Mouse (Mus musculus) hindlimb bud, embryonic 11.5 days (tissue): Measurements from ENCODE around the gene Nthl1.
"Not testable (repeated sequence)": the region's sequence is repeated elsewhere in the genome, so short reads cannot be mapped to it uniquely, and the experiment has no call there.

Source experiments
- DNase-seq: peaks from one replicate; pipeline ENCODE4 v3.0.0-alpha.2; 2012; ENCODE audit warnings: low read depth, low spot score; ENCODE audit errors: extremely low spot score

Gene Nthl1

GRCm38 (mm10) chr17:24649581-24650069, 17.1 kb downstream of the Nthl1 start:
- no peak for DNase-seq

- DNase-seq, result no peak
Measured at GRCm38 (mm10) chr17:24650070-24650616, 17.7 kb downstream of the Nthl1 start, which contains the start of gene Slc9a3r2. Gene Slc9a3r2, minus strand, starts transcription at chr17:24650327.

GRCm38 (mm10) chr17:24650766-24651165, 18.3 kb downstream of the Nthl1 start:
- no peak for DNase-seq

GRCm38 (mm10) chr17:24651835-24652234, 19.4 kb downstream of the Nthl1 start:
- no peak for DNase-seq

- DNase-seq, result no peak
Measured at GRCm38 (mm10) chr17:24653967-24654710, 21.7 kb downstream of the Nthl1 start.

GRCm38 (mm10) chr17:24654969-24655368, 22.5 kb downstream of the Nthl1 start:
- DNase-seq, result no peak

- no peak for DNase-seq
Measured at GRCm38 (mm10) chr17:24658017-24658758, 25.7 kb downstream of the Nthl1 start, which contains the start of gene Npw. Gene Npw, minus strand, starts transcription at chr17:24658457.

GRCm38 (mm10) chr17:24667011-24667410, 34.5 kb downstream of the Nthl1 start:
- not testable (repeated sequence) for DNase-seq

GRCm38 (mm10) chr17:24667416-24667815, 34.9 kb downstream of the Nthl1 start:
- DNase-seq, result no peak

- DNase-seq, result not testable (repeated sequence)
Measured at GRCm38 (mm10) chr17:24669214-24669544, 36.7 kb downstream of the Nthl1 start.

GRCm38 (mm10) chr17:24669545-24670245, 37.2 kb downstream of the Nthl1 start, which contains the start of gene Zfp598:
Gene Zfp598, plus strand, starts transcription at chr17:24669687.
- peak; percentile 56 for DNase-seq

- no peak for DNase-seq
Measured at GRCm38 (mm10) chr17:24670246-24670844, 37.9 kb downstream of the Nthl1 start.

GRCm38 (mm10) chr17:24671346-24671745, 38.9 kb downstream of the Nthl1 start:
- no peak for DNase-seq

GRCm38 (mm10) chr17:24672141-24672540, 39.7 kb downstream of the Nthl1 start:
- no peak for DNase-seq

- no peak for DNase-seq
Measured at GRCm38 (mm10) chr17:24674277-24674676, 41.8 kb downstream of the Nthl1 start.

- peak; percentile 54 for DNase-seq
Measured at GRCm38 (mm10) chr17:24676187-24676586, 43.7 kb downstream of the Nthl1 start.

- no peak for DNase-seq
Measured at GRCm38 (mm10) chr17:24676877-24677276, 44.4 kb downstream of the Nthl1 start.

GRCm38 (mm10) chr17:24677500-24678080, 45.1 kb downstream of the Nthl1 start:
- DNase-seq, result no peak

GRCm38 (mm10) chr17:24686514-24686913, 54.0 kb downstream of the Nthl1 start:
- no peak for DNase-seq

GRCm38 (mm10) chr17:24687146-24687595, 54.7 kb downstream of the Nthl1 start:
- no peak for DNase-seq
